Mouse (Mus musculus) neutrophil, adult 59 days (primary cell): ENCODE data around the gene Cacng6. TPM values are rescaled to one million over a fixed set of nuclear protein-coding genes. Genes with fewer than 3 reads are reported as not detected.

ENCODE experiments used
- total RNA-seq, 2 experiments: library from RNA; stranded (reverse); gene quantifications; 1 replicate in 1 of 2; 2 replicates in 1 of 2; pipeline ENCODE4 v1.2.4; 2023

Gene Cacng6
- not detected for total RNA-seq

GRCm38 (mm10) chr7:3423895-3424294, at the start of gene Cacng6:
Gene Cacng6 (plus strand): TSS chr7:3424195.

GRCm38 (mm10) chr7:3390413-3391080, 33.4 kb upstream of the Cacng6 start, which contains the start of gene Cacng8:
Gene Cacng8 (plus strand): TSS chr7:3390683.

Other genes with a start within 250 kb of the Cacng6 start
- 10 to 100 TPM; 39.5 to 46.9 TPM for gene Nlrp12, start 174.5 kb upstream of the Cacng6 start, total RNA-seq
- gene Myadm, start 135.1 kb upstream of the Cacng6 start, total RNA-seq, result 100 to 1,000 TPM; 159 to 179 TPM
- gene Prkcg, start 135.0 kb upstream of the Cacng6 start, total RNA-seq, result 1 to 10 TPM; 3.0 to 5.4 TPM
- gene Cacng7, start 91.2 kb upstream of the Cacng6 start, total RNA-seq, result not detected
- under 1 TPM in 1 of 2 experiments, not detected in 1; 0.26 TPM for gene Cacng8, start 33.5 kb upstream of the Cacng6 start, total RNA-seq
- 10 to 100 TPM; 46.9 to 62.3 TPM for gene Tarm1, start 78.4 kb downstream of the Cacng6 start, total RNA-seq
- not detected for gene Oscar, start 192.0 kb downstream of the Cacng6 start, total RNA-seq
- gene Ndufa3, start 193.2 kb downstream of the Cacng6 start, total RNA-seq, result 100 to 1,000 TPM; 323 to 351 TPM
- 10 to 100 TPM; 18.4 to 22.2 TPM for gene Tfpt, start 205.7 kb downstream of the Cacng6 start, total RNA-seq
- 10 to 100 TPM; 25.9 to 35.3 TPM for gene Prpf31, start 205.8 kb downstream of the Cacng6 start, total RNA-seq
- 10 to 100 TPM; 81.0 to 91.7 TPM for gene Cnot3, start 221.1 kb downstream of the Cacng6 start, total RNA-seq
- gene Leng1, start 241.6 kb downstream of the Cacng6 start, total RNA-seq, result 1 to 10 TPM; 6.3 to 6.8 TPM